Mouse (Mus musculus) c-Kit-positive CD71-positive TER-119-negative erythroid progenitor cells, embryonic 14.5 days (primary cell): ENCODE measurements around the gene Gprc5d.

ENCODE experiments used
- DNase-seq: peaks from one replicate; pipeline ENCODE4 v3.0.0-alpha.2; 2013; ENCODE audit warnings: low read depth

Gprc5d gene

GRCm38 (mm10) chr6:135118183-135118582 is at the start of gene Gprc5d:
TSS of gene Gprc5d (minus strand) at chr6:135118283.
- no peak for DNase-seq

- peak; percentile 52 for DNase-seq
Measured at GRCm38 (mm10) chr6:135166712-135167111, 48.6 kb upstream of the Gprc5d start.

- peak; percentile 53 for DNase-seq
Measured at GRCm38 (mm10) chr6:135166262-135166661, 48.2 kb upstream of the Gprc5d start.

DNA sequence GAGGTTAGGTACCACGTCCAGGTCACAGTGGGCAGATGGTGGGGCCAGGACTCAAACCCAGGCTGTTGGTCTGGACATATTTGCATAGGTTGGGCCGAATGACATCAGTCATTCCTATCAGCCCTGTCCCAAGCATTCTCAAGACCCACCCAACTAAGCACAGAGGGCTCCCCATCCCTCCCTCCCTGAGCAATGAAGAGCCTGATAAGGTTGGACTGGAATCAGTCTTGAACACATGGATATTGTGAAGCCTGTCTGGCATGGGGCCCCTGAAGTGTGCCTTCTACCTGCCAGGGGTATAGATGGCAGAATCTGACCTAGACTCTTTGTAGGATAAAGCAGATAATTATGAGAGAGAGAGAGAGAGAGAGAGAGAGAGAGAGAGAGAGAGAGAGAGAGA is 47.6 kb upstream of the Gprc5d start:
- peak; percentile 82 for DNase-seq

- DNase-seq: peak; percentile 49
Measured at GRCm38 (mm10) chr6:135165191-135165590, 47.1 kb upstream of the Gprc5d start.

DNA sequence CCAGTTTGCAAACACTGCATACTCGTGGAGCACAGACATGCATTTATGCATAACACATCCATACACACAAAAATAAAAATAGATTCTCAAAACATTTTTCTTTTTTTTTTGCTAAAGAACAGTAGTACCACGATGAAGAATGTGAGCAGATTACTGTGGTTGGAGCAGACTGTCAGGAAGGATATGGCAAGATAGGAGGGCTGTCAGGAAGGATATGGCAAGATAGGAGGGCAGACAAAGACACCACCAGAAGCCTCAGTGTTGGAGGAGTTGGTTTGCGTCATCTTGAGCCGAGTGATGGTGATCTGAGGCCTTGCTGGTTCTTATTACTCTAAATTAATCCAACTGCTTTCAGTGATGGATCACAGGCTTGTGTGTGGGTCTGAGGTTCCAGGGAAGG is 44.8 kb upstream of the Gprc5d start:
- DNase-seq: no peak

DNA sequence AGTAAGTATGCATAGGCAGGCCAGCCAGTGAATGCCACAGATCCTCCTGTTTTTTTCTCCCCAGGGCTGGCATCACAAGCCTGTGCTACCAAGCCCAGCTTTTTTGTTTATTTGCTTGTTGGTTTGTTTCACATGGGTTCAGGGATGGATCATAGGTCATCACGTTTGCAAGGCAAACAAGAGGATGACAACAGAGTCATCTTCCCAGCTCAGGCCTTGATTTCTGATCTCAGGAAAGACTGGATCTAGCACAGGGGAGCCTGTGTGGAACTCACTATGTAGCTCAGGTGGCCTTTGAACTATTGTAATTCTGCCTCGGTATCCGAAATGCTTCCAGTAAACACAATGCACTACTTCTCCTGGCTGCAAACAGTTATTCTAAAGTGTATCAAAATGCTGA is 44.2 kb upstream of the Gprc5d start:
- DNase-seq: no peak

DNA sequence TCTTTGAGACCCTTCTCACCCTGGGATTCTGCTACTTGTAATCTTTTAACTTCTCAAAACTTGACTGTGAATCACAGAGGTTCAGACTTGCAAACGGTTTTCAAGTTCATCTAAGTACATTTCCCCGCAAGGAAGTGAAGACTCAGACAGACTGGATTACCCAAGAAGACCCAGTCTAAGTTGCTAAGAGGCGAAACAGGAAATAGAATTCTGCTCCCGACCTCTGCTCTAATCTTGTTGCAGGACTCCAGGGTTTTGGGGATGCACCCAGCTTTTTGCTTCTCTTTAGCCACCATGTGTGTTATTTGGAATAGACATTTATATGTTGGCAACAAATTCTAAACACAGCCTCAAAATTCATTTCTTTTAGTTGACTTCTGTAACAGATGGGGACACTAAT is 43.3 kb upstream of the Gprc5d start:
- DNase-seq: no peak

- no peak for DNase-seq
Measured at GRCm38 (mm10) chr6:135158509-135158908, 40.4 kb upstream of the Gprc5d start.

GRCm38 (mm10) chr6:135157496-135157895 is 39.4 kb upstream of the Gprc5d start:
- DNase-seq: no peak

DNA sequence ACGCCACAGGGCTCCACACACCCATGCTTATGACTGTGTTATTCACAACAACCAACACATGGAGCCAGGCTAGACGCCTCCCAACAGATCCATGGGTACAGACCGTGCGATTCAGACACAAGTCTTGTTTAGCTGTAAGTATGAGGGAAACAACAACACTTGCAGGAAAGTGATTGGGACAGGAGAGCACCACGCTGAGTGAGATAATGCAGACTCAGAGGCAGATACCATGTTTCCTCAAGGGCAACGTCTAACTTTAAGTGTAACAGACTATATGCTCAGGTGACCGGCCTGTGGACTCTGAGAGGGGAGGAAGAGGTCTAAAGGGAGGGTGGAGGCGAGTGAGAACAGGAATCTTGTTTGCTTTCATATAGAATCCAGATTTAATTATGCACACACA is 38.5 kb upstream of the Gprc5d start:
- DNase-seq: no peak

- DNase-seq: no peak
Measured at GRCm38 (mm10) chr6:135153719-135154118, 35.6 kb upstream of the Gprc5d start.

DNA sequence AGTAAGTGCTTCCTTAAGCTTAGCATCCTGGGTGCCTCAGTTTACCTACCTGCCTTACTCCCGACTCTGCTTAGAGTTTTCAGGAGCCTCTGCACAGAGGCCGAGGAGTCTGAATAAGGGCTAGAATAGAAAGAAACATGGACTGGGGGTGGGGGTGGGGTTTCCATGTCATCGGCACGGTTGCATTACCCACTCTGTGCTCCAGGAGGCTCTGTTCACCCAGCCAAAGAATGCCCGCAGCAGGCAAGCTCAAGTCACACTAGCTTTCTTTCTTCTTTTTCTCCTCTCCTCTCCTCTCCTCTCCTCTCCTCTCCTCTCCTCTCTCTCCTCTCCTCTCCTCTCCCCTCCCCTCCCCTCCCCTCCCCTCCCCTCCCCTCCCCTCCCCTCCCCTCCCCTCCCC is 32.2 kb upstream of the Gprc5d start:
- no peak for DNase-seq

DNA sequence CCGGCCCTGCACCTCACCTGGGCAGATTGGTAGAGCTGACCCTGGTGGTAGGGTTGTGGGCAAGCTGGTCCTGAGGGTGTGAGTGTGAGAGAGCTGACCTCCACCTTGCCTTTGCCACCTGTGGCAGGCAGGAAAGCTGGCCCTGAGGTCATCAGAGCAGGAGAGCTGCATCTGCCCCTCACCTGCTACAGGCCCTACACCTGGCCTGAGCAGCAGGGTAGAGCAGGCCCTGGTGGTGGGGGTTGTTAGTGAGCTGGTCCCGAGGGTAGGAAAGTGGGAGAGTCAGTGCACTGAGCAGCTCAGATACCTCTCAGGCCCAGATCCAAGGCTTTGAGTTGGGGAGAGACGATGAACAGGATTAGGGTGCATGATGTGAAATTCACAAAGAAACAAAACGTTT is 31.6 kb upstream of the Gprc5d start:
- DNase-seq: no peak

DNA sequence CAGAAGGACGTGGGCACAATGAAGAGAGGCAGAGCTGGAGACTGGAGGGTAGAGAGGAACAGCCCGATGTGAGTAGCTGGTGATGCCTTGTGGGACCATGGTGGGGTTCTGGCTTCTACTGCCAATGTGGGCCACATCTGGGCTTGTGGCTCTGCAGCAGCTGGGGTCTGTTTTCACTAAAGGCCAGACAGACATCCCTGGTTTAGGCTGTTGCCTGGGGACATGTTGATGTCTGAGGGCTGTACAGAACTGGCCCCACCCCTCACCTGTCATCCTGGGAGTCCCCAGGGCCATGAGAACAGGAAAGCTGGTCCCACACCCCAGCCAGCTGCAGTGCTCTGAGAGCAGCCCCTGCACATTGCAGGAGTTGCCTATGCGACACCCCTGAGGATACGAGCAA is 31.1 kb upstream of the Gprc5d start:
- no peak for DNase-seq

GRCm38 (mm10) chr6:135148506-135148905 is 30.4 kb upstream of the Gprc5d start:
- no peak for DNase-seq

- DNase-seq: no peak
Measured at GRCm38 (mm10) chr6:135145976-135146375, 27.9 kb upstream of the Gprc5d start.

GRCm38 (mm10) chr6:135144516-135144915 is 26.4 kb upstream of the Gprc5d start:
- peak; percentile 42 for DNase-seq

- no peak for DNase-seq
Measured at GRCm38 (mm10) chr6:135143151-135143550, 25.1 kb upstream of the Gprc5d start.

DNA sequence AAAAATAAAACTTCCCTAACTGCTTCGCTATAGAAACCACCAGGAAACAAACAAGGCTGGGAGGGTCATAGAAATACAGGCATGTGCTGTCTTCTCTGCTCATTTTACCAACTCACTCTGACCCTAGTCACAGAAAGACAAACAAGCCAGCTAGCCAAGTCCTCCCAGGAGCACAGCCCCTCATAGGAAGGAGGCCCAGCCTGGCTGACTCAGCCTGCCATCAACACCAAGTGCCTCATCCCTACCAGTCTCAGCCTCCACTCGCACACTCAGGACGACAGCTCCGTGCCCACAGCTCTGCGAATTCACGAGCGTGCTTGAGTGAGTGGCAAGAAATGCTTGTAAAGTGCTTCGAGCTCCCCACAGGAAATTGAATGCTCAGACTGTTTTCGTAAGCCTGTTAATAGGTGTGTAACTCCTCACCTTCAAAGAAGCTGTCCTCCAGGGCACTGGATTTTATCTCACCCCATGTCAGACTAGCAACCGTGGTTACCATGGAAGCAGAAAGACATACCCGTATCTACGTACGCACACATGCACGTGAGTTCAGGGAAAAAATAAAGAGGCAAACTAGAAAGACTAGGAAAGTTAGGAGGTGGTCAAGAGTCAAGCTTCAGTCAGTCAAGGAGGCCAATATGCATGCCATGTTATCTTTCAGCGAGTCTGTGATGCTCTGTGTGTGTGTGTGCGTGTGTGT is 23.5 kb upstream of the Gprc5d start:
- peak; percentile 53 for DNase-seq

- DNase-seq: no peak
Measured at GRCm38 (mm10) chr6:135138746-135139145, 20.7 kb upstream of the Gprc5d start.

DNA sequence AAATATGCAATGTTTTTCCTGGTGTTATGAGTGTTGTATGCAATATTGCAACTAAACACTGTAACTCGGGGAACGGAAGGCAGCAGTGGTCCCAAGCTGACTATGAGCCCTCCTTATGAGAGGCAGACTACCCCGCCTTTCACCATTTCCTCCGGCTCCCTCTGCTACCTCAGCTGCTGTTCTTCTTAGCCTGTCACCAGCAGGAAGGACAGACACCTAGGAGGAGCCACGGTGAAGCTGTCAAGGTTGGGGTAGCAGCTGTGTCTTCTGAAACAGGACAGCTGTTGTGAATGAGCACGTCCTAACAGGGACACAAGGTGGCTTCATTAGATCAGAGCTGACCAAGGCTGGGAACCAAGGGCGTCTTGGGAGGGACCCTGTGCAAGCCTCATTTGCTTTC is 20.1 kb upstream of the Gprc5d start:
- no peak for DNase-seq

DNA sequence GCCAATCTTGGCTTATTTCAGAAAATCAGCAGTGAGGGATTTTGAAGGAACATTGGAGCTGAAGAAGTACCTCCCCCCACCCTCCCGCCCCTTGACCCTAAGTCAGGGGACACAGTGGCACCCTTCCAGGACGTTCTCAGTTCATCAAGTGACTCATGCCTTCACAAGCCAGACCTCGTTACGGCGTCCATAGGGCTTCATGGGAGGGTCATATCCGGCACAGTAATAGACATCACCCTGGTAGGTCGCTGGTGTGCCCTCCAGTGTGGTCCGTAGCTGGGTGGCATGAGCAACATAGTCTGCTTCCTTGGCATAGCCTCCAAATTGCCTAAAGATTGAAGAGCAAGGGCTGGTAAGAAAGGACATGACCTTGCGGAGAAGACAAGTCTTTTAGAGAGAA is 19.7 kb upstream of the Gprc5d start:
- no peak for DNase-seq

- DNase-seq: no peak
Measured at GRCm38 (mm10) chr6:135136439-135137161, 18.5 kb upstream of the Gprc5d start.
